Mouse (Mus musculus) hindlimb bud, embryonic 11.5 days (tissue): ENCODE results near the gene Ybx3.

Experiments used
- DNase-seq: peaks from one replicate; pipeline ENCODE4 v3.0.0-alpha.2; 2012; ENCODE audit warnings: low read depth, low spot score; ENCODE audit errors: extremely low spot score

The Ybx3 gene

GRCm38 (mm10) chr6:131388040-131389021 is at the start of gene Ybx3:
TSS of gene Ybx3 (minus strand) at chr6:131388476.
- DNase-seq, result no peak

DNA sequence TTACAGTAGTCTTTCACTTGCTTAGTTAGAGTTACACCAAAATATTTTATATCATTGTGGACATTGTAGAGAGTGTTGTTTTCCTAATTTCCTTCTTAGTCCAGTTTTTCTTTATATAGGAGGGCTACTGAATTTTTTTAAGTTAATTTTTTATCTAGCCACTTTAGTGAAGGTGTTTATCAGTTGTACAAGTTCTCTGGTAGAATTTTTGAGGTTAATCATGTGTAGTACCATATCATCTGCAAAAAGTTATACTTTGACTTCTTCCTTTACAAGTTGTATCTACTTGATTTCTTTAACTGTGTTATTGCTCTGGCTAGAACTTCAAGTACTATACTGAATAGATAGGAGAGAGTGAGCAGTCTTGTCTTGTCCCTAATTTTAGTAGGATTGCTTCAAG is 48.4 kb upstream of the Ybx3 start:
- DNase-seq, result no peak

DNA sequence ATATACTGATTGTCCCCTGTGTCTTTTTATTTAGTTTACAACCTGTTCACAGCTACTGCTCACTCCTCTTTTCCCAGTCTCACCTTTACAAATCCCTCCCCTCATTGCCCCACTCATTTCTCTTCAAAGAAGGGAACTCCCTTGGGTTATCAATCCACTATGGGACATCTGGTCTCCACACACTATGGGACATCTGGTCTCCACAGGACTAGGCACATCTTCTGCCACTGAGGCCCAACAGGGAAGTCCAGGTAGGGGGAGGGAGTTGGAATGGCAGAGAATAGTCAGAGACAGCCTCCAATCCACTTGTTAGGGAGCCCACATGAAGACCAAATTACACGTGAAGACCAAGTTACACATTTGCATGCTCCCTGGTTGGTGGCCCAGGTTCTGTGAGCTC is 45.8 kb upstream of the Ybx3 start:
- DNase-seq, result no peak

DNA sequence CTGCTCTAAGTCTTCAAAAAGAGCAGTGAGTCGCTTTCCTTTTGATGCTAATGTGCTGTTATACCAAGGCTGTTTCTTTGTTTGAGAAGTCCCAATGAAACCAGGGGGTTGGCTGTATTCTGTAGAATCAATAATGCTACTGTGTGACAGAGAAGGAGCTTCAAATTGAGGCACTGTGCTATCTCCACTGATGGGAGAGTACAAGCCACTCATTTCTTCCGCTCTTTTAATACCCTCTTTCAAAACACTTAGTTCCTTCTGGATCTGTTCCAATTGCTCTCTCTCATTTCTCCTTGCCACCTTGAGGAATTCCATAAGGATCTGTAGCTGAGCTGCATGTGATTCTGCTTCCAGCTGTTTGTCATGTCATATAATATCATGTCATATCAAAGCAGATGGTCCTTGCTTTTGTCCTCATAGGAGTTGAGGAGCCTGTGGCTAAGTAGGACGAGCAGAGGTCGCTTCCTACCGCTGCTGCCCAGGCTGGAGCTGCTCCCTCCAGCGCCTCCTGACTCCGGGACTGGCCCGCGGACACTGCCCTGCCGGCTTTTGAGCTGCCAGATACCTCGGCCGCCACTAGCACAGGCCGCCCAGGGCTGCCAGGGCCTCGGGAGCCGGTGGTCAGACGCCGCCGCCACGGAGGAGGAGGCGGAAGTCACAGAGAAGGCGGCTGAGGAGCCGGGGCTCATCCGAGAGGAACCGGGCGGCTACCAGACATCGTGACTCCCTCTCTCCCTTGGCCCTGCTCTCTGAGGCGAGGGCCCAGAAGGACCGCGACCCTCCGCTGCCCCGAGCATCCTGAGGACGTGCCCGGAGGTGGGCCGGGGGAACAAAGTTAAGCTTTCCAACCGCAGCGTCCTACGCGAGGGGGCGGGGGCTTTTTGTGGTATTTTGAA is 45.1 kb upstream of the Ybx3 start:
- DNase-seq, result no peak

DNA sequence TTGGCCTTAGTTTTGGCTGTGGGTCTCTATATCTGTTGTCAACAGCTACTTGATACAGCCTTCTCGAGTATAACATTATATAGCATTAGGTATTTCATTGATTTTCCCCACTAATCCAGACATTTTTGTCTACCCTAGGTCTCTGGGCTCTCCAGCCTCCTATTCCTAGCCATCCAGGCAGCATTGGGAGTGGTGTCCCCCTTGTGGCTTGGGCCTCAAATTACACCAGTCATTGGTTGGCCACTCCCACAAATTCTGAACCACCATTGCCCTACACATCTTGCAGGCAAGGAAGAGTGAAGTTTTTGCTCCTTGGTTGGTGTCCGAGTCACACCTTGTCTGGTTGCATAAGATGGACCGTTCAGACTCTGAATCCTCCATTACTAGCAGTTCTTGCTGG is 33.3 kb upstream of the Ybx3 start:
- DNase-seq, result no peak

DNA sequence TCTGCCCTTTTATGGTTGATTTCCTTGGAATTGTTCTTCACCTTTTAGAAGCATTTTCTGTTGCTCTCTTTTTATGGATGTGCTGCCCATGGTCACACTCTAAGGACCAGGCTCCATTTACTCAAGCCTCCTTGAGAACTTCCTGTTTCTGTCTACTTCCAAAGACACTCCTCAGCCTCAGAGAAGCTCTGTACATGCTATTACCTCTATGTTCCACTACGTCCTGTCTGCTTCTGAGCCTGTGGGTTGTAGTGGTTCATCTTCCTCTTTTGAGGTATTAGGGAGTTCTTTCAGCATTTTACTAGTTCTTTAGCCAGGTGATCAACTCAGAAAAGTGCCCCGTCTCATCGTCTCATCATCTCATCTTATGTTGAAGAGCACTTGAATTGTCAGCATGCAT is 31.3 kb upstream of the Ybx3 start:
- no peak for DNase-seq

GRCm38 (mm10) chr6:131418770-131419169 is 30.5 kb upstream of the Ybx3 start:
- no peak for DNase-seq

GRCm38 (mm10) chr6:131411116-131411843 is 23.0 kb upstream of the Ybx3 start:
- DNase-seq, result no peak

DNA sequence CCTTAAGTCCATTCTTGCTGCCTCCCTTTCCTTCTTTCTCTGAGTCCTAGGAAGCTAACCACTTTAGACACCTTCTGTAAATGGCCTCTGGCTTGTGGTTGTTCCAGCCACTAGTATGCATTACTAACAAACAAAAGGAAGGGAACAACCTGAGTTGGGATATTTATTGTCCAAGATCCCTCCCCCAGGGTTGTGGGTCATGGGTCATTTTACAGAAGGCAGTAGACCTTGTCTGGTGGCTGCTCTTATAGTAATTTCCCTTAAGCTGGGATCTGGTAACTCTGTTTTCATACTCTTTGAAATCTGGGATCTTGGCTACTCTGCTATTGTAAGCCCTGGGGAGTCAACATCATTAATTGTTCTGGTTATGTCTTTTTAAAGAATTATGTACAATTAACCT is 18.7 kb upstream of the Ybx3 start:
- DNase-seq, result no peak

DNA sequence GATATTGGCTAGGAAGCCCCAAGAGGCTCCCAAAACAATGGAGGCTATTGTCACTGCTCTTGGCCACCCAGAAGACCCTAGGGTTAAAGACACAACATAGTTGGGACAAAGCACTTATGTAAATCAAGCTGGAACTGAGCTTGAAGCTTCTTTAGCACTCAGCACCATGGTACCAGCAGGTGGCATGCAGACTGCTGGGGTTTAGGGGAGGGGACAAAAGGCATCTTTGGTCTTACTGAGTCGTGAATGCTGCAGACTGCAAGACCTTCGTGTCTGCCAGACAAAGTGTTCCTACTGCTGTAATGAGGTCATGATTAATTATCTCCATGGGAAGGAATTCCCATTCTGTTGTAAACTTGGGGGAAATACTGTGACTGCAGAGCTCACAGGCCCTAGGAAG is 17.6 kb upstream of the Ybx3 start:
- DNase-seq, result no peak

DNA sequence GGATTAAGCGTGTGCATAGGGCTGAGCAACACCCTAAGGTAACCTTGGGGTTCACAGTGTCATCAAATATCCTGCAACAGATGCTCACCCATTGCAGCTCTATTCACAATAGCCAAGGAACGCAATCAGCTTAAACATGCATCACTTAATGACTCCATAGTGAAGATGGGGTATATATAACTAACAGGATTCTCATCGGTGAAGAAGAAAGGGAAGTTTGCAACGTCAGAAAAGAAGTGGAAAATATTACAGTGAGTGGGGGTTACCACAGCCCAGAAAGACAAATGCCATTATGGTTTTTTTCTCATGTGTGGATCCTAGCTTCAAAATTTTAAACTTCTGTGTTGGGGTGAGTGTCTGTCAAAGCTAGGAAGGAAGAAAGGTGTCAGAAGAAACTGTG is 16.9 kb upstream of the Ybx3 start:
- DNase-seq, result no peak

DNA sequence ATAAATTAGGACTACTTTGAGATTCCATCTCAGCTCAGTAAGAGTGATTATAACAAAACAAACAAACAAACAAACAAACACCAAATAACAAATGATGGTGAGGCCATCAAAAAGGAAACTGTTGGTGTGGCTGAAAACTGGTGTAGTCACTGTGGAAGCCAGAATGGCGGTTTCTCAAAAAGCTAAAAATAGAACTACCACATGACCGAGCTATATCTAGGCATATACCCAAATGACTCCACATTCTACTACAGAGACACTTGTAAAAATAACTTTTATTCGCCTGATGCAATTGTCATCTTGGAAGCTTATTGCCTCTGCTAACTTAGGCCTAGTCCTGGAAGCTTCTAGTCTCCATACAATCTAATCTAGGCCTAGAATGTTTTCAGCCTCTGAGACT is 16.0 kb upstream of the Ybx3 start:
- no peak for DNase-seq

DNA sequence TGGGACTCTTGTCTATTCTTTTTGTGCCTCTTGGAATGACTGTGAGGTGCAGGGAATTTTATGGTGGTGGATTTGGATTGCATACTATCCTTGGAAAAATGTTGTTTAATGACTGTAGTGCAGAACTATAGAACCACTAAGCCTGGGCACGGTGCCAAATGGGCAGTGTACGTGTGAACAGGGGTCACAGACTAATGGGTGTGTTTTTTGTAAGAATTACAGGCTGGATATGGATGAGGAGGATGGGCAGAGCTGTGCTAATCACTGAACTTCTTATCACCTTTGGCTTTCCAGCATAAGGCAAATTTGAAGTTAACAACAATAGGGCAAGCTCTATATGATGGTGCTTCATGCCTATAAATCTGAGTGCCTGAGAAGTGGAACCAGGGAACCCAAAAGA is 14.8 kb upstream of the Ybx3 start:
- DNase-seq, result no peak

GRCm38 (mm10) chr6:131402606-131403005 is 14.3 kb upstream of the Ybx3 start:
- no peak for DNase-seq

GRCm38 (mm10) chr6:131401259-131401658 is 13.0 kb upstream of the Ybx3 start:
- no peak for DNase-seq

DNA sequence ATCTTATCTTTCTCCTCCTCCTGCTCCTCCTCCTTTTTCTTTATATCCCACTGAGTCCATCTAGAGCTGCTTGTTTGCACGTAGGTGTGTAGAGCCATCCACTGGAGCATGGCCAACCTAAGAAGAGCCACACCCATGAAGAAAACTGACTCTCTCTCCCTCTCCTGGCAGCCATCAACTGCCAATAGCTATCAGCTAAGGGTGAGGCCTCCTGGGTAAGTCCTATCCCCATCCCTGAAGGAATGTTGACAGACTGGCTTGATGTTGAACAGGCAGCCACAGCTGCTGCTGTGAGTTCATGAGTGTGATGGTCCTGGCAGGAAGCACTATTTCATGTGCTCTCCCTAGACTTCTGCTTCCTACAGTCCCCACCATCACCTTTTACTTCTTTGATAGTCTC is 8.4 kb upstream of the Ybx3 start:
- no peak for DNase-seq

- no peak for DNase-seq
Observed at GRCm38 (mm10) chr6:131393873-131394660, 5.8 kb upstream of the Ybx3 start.

GRCm38 (mm10) chr6:131387221-131388039 is 846 bp downstream of the Ybx3 start:
- DNase-seq, result no peak

DNA sequence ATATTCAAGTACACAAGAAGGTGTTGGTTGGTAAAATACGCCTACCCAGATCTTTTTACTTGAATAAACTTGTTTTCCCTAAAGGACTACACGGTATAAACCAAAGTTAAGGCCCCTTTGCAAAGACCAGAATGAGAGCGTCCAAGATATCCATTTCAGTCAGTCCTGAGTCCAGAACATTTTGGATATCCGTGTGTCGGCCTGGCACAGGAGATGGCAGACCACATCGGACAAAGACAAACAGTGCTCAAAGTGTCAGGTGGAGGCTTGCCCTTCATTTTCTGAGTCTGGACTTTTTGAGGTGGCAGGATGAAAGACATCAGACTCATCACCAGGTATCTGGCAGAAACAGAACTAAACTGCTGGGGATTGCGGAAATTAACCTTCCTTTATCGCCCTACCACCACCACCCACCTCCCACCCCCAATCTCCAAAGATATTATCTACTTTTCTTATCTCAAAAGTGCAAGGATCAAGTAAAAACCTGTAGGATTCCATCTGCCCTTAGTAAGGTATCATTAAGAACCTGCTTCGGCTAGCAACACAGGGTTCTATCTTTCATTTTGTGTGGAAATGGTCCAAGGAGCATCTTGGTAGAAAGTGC is 1.8 kb downstream of the Ybx3 start:
- no peak for DNase-seq
